Mouse (Mus musculus): ENCODE data around the gene Gm20388.
A peak's percentile ranks its signal among the peaks of the same experiment; 100 is the strongest.

The Gm20388 gene

GRCm38 (mm10) chr8:121698615-121699101 lies 1788.0 kb downstream of the Gm20388 start:
- no peak for DNase-seq

- no peak for DNase-seq
These were observed 1789.3 kb downstream of the Gm20388 start for GRCm38 (mm10) chr8:121699936-121700335.

- no peak for DNase-seq
These were observed 1794.5 kb downstream of the Gm20388 start for GRCm38 (mm10) chr8:121705174-121705573.

GRCm38 (mm10) chr8:121706956-121707355 lies 1796.3 kb downstream of the Gm20388 start:
- no peak for DNase-seq

- peak; percentile 51 for DNase-seq
These were observed 1797.8 kb downstream of the Gm20388 start for GRCm38 (mm10) chr8:121708406-121708805.

GRCm38 (mm10) chr8:121717502-121717901 lies 1806.9 kb downstream of the Gm20388 start:
- no peak for DNase-seq

- DNase-seq, result peak; percentile 92
These were observed 1807.4 kb downstream of the Gm20388 start for GRCm38 (mm10) chr8:121717982-121718425.

- DNase-seq, result no peak
These were observed 1808.3 kb downstream of the Gm20388 start for GRCm38 (mm10) chr8:121718925-121719324.

- DNase-seq, result no peak
These were observed 1810.4 kb downstream of the Gm20388 start for GRCm38 (mm10) chr8:121721072-121721471.

- DNase-seq, result no peak
These were observed 1813.2 kb downstream of the Gm20388 start for GRCm38 (mm10) chr8:121723846-121724245.

- no peak for DNase-seq
These were observed 1816.5 kb downstream of the Gm20388 start for GRCm38 (mm10) chr8:121727164-121727563.

GRCm38 (mm10) chr8:121729323-121729722 lies 1818.7 kb downstream of the Gm20388 start, which contains the start of gene Jph3:
Gene Jph3 (plus strand): TSS chr8:121729623.
- DNase-seq, result no peak

GRCm38 (mm10) chr8:121729754-121730153 lies 1819.1 kb downstream of the Gm20388 start:
- DNase-seq, result no peak

- peak; percentile 26 for DNase-seq
These were observed 1819.5 kb downstream of the Gm20388 start for GRCm38 (mm10) chr8:121730170-121730569.

- no peak for DNase-seq
These were observed 1820.0 kb downstream of the Gm20388 start for GRCm38 (mm10) chr8:121730646-121731045.

- DNase-seq, result no peak
These were observed 1820.4 kb downstream of the Gm20388 start for GRCm38 (mm10) chr8:121731060-121731459.

- DNase-seq, result no peak
These were observed 1821.1 kb downstream of the Gm20388 start for GRCm38 (mm10) chr8:121731471-121732333.

- DNase-seq, result no peak
These were observed 1821.7 kb downstream of the Gm20388 start for GRCm38 (mm10) chr8:121732334-121732665.

GRCm38 (mm10) chr8:121734262-121734661 lies 1823.6 kb downstream of the Gm20388 start:
- DNase-seq, result no peak

GRCm38 (mm10) chr8:121736236-121736635 lies 1825.6 kb downstream of the Gm20388 start:
- DNase-seq, result peak; percentile 83

- DNase-seq, result no peak
These were observed 1830.1 kb downstream of the Gm20388 start for GRCm38 (mm10) chr8:121740721-121741120.

- DNase-seq, result no peak
These were observed 1838.9 kb downstream of the Gm20388 start for GRCm38 (mm10) chr8:121749501-121749900.

- no peak for DNase-seq
These were observed 1839.9 kb downstream of the Gm20388 start for GRCm38 (mm10) chr8:121750512-121750911.

- peak; percentile 78 for DNase-seq
These were observed 1840.8 kb downstream of the Gm20388 start for GRCm38 (mm10) chr8:121751407-121751806.
